Mouse (Mus musculus): ENCODE measurements at regions not wholly inside any gene's neighbourhood (a gene's known extent, or its start where the extent isn't known, plus 50 kb on each side); places are given as distances from the start of the nearest gene placed in this dataset.

DNA sequence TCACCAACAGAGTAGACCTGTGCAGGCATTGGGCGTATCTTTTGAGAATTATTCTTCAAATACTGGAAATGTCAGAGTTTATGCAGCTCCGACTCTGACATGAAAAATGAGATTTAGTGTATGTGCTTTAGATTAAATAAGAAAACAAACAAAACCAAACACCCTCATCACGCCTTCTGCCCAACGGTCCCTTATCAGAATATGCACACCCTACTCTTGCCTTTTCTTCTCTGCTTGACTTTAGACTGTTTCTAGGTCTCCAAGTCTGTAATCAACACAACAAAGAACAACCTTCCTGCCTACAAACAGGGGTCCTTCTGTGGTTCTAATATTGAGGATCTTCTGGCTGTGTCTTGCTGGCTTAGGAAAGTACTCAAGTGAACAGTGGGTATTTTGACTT is 153.8 kb upstream of the Kbtbd8 start:
- Histone ChIP-seq H3K4me3 (replicated peaks; ENCODE audit: extremely low read depth, low read depth, low read length) (no peak overlapping the region), H3K4me1 (ENCODE audit: control insufficient read depth, insufficient read depth, low read length) (no peaks in the 10 kb centered on the region)
- TF ChIP-seq CTCF (IDR thresholded peaks at IDR 0.05; ENCODE audit: insufficient read depth, low read length) (no peak), POLR2A (IDR thresholded peaks at IDR 0.05; ENCODE audit: borderline replicate concordance, extremely low read depth, low read depth, low read length) (no peak)
- WGBS: 49% methylated on average over 4 of the region's 4 CpGs
- DNase-seq: no peak

DNA sequence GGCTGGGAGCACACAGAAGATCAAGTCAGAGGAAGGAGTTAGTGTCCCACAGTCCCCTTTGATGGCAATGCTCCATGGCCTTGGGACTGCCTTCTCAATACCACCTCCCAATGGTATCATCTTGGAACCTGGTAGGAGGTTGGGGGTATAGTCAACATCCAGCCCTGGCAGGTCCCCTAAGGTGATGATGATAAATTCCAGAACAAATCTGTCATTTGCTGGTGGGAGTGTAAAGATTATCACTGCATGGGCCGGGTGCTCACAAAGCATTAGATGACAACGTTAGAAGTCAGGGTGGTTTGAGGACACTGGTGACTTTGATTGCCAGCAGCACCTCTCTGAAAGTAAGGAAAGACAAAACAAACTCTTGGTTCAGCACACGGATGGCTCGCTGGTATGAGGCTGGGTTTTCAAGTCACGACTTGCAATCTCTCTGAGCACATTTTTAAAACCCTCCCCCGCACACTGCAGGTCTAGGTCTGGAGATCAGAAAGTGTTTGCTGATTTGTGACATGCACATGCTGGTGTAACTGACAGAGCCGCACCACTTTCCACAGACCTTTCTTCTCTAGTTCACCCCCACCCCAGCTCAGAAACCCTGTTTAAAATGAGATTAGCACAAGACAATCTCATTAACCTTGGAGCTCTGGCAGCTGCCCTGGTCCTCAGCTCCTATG is 154.5 kb upstream of the Kbtbd8 start:
- TF ChIP-seq CTCF (IDR thresholded peaks at IDR 0.05; ENCODE audit: insufficient read depth, low read length): no peak
- no peak for TF ChIP-seq POLR2A (IDR thresholded peaks at IDR 0.05; ENCODE audit: borderline replicate concordance, extremely low read depth, low read depth, low read length)
- Histone ChIP-seq H3K4me1 (ENCODE audit: control insufficient read depth, insufficient read depth, low read length) (no peaks in the 10 kb centered on the region), H3K4me3 (replicated peaks; ENCODE audit: extremely low read depth, low read depth, low read length) (no peak overlapping the region)
- WGBS: 35% methylated on average over 7 of the region's 7 CpGs
- DNase-seq: no peak

DNA sequence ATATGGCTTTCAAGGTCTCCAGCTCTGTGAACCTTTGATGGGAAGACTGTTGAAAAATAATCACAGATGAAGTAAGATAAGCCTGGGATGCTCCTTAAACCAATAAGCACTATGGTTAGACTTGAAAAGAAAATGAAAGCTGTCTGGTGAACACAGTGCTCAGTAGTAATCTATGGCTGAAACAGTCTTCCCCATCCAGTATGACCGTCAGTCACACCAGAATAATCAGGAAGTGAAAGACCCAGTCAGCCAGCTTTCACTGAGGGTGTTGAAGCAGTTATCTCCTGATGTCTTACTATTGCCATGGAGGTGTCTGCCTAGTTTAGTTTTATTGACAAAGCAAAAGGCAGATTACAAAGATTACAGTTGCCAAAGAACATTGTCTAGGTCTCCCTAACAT is 155.2 kb upstream of the Kbtbd8 start:
- WGBS: 60% methylated on average over 1 of the region's 1 CpGs
- TF ChIP-seq CTCF (IDR thresholded peaks at IDR 0.05; ENCODE audit: insufficient read depth, low read length) (no peak), POLR2A (IDR thresholded peaks at IDR 0.05; ENCODE audit: borderline replicate concordance, extremely low read depth, low read depth, low read length) (no peak)
- no peak for DNase-seq
- Histone ChIP-seq H3K4me1 (ENCODE audit: control insufficient read depth, insufficient read depth, low read length) (no peaks in the 10 kb centered on the region), H3K4me3 (replicated peaks; ENCODE audit: extremely low read depth, low read depth, low read length) (no peak overlapping the region)

DNA sequence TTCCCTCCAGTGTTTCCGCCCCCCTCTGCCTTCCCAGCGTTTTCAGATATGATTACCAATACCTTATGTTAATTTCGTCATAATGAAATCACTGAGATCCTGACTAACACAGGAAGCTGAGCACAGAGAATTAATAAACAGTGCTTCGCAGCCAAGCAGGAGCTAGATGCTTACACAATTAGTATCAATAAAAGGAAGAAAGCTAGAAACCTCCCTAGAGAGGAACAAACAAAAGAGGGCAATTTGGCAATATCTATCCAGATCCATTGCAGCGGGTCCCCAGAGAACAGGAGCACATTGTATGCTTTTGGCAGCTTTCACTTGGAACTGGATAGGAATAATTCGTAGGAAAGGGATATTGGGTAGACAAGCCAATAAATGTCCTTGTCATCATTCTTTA is 159.1 kb upstream of the Kbtbd8 start:
- no peak overlapping the region for H3K4me3 ChIP-seq (replicated peaks; ENCODE audit: extremely low read depth, low read depth, low read length)
- no peak for DNase-seq
- 42% methylated on average over 6 of the region's 6 CpGs for WGBS
- H3K4me1 ChIP-seq (ENCODE audit: control insufficient read depth, insufficient read depth, low read length): no peaks in the 10 kb centered on the region
- TF ChIP-seq CTCF (IDR thresholded peaks at IDR 0.05; ENCODE audit: insufficient read depth, low read length): no peak

DNA sequence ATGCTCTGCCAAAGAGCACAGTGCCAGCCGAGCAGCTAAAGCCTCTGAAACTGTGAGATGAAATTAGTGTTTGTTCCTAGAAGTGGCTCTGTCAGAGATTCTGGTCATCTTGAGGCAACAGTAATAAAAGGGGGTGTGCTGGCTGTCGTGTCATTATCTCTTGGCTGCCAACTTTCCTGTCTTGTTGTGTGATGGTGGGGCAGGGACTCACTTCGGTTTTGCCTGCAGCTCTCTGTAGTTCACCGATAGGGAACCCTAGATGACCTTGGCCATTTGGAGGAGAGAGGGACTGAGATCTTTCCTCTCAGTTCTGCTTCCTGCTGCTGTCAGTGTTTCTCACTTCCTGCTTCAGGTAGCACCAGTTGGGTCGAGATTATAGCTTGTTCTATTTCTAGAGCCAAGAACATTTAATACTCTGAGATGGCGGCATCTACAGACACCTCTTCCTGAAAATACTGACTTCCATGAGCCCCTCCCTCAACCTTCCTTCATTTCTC is 159.8 kb upstream of the Kbtbd8 start:
- Histone ChIP-seq H3K4me1 (ENCODE audit: control insufficient read depth, insufficient read depth, low read length) (no peaks in the 10 kb centered on the region), H3K4me3 (replicated peaks; ENCODE audit: extremely low read depth, low read depth, low read length) (no peak overlapping the region)
- no peak for TF ChIP-seq POLR2A (IDR thresholded peaks at IDR 0.05; ENCODE audit: borderline replicate concordance, extremely low read depth, low read depth, low read length)
- TF ChIP-seq CTCF (IDR thresholded peaks at IDR 0.05; ENCODE audit: insufficient read depth, low read length): no peak
- 62% methylated on average over 6 of the region's 6 CpGs for WGBS
- no peak for DNase-seq

DNA sequence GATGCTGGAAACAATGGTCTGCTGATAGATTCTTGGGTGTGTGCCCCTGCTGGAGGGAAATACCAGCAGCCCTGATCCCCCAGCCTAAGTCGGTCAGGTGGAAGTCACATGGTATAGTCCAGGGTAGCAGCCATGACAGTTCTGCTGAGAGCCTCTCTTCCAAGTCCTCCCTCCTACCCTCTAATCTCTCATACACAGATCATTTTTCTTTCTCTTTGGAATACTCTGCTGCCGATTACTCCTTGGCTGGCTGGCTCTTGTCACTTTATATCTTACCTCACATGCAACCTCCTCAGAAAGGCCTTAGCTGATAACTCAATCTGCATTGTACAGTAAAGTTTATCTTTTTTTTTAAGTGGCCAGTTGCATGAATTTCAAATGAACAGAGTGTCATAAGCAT is 162.5 kb upstream of the Kbtbd8 start:
- WGBS: 76% methylated on average over 2 of the region's 2 CpGs
- DNase-seq: no peak
- no peaks in the 10 kb centered on the region for H3K4me1 ChIP-seq (ENCODE audit: control insufficient read depth, insufficient read depth, low read length)
- H3K4me3 ChIP-seq (replicated peaks; ENCODE audit: extremely low read depth, low read depth, low read length): no peak overlapping the region
- no peak for TF ChIP-seq CTCF (IDR thresholded peaks at IDR 0.05; ENCODE audit: insufficient read depth, low read length)
- TF ChIP-seq POLR2A (IDR thresholded peaks at IDR 0.05; ENCODE audit: borderline replicate concordance, extremely low read depth, low read depth, low read length): no peak

DNA sequence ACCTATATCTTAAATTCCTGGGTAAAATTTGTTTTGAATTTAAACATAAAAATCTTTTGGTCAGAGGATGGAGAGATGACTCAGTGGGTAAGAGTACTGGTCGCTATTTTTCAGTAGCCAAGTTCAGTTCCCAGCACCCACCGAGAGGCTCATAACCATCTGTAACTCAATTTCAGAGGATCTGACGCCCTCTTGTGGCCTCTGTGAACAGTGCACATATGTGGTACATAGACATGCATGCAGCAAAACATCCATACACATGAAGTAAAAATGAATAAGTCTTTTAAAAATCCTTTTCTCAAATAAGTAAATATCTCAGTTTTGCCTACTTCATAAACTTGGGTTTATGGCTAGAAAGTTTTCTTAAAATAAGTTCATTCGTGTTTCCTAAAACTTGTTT is 163.4 kb upstream of the Kbtbd8 start:
- no peak for TF ChIP-seq POLR2A (IDR thresholded peaks at IDR 0.05; ENCODE audit: borderline replicate concordance, extremely low read depth, low read depth, low read length)
- TF ChIP-seq CTCF (IDR thresholded peaks at IDR 0.05; ENCODE audit: insufficient read depth, low read length): no peak
- WGBS: 78% methylated on average over 4 of the region's 4 CpGs
- no peak for DNase-seq

DNA sequence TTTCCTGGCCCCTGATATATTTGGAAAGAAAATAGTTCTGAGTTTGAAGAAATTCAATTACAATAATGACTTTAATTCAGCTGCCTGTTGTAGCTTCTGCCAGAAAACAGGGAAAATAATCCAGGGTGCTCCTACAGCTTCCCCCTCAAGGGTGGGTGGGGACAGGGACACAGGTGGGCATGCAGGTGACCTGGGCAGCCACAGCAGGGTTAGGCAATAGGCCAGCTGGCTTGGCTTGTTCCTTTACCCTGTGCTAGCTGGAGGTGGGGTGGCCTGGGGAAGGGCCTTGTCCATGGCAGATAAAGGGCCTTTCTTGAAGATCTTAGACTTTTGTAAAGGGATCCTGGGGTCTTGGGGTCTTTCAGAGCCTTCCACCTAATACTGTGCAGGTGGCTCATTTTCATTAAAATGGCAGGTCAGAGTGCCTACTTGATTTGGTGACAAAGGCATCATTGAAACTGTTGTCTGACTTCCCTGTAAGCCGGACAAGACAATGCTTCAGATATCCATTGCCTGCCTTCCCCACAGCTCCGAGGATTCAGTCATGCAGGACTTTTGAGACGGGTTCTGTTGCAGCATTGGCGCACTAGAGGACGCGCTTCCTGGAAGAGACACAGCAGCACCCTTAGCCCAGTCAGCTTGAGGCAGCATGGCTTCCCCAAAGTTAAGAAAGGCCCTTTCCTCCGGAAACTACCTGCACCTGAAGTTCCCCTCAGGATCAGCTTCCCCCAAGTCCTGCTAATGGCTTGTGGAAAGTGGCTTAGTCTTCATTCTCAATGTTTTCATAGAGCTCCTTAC is 164.9 kb upstream of the Kbtbd8 start:
- Histone ChIP-seq H3K4me1 (ENCODE audit: control insufficient read depth, insufficient read depth, low read length) (no peaks in the 10 kb centered on the region), H3K4me3 (replicated peaks; ENCODE audit: extremely low read depth, low read depth, low read length) (no peak overlapping the region)
- no peak for TF ChIP-seq POLR2A (IDR thresholded peaks at IDR 0.05; ENCODE audit: borderline replicate concordance, extremely low read depth, low read depth, low read length)
- no peak for TF ChIP-seq CTCF (IDR thresholded peaks at IDR 0.05; ENCODE audit: insufficient read depth, low read length)
- no peak for DNase-seq
- 89% methylated on average over 7 of the region's 7 CpGs for WGBS

More for the DNA sequence above, 163.4 kb upstream of the Kbtbd8 start:
- Histone ChIP-seq H3K4me3 (replicated peaks; ENCODE audit: extremely low read depth, low read depth, low read length) (no peak overlapping the region), H3K4me1 (ENCODE audit: control insufficient read depth, insufficient read depth, low read length) (no peaks in the 10 kb centered on the region)

DNA sequence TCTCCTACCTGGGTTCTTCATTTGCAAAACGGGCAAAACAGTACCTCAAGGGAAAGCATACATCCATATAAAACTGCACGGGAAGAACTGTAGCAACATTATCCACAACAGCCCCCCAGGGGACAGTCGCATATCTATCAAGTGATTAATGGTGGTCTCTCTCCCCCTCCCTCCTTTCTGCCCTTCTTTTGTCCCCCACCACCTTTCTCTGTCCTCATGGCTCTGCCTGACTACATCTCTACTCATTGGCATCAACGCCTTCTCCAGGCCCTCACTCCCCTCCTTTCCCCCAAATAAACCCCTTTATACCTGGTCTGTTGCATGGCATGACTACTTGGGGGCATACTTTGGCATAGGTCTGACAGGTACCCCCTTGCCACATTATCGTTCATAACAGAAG is 166.1 kb upstream of the Kbtbd8 start:
- H3K4me3 ChIP-seq (replicated peaks; ENCODE audit: extremely low read depth, low read depth, low read length): no peak overlapping the region
- H3K4me1 ChIP-seq (ENCODE audit: control insufficient read depth, insufficient read depth, low read length): no peaks in the 10 kb centered on the region
- DNase-seq: no peak
- TF ChIP-seq POLR2A (IDR thresholded peaks at IDR 0.05; ENCODE audit: borderline replicate concordance, extremely low read depth, low read depth, low read length): no peak
- no peak for TF ChIP-seq CTCF (IDR thresholded peaks at IDR 0.05; ENCODE audit: insufficient read depth, low read length)
- WGBS: 79% methylated on average over 5 of the region's 5 CpGs

DNA sequence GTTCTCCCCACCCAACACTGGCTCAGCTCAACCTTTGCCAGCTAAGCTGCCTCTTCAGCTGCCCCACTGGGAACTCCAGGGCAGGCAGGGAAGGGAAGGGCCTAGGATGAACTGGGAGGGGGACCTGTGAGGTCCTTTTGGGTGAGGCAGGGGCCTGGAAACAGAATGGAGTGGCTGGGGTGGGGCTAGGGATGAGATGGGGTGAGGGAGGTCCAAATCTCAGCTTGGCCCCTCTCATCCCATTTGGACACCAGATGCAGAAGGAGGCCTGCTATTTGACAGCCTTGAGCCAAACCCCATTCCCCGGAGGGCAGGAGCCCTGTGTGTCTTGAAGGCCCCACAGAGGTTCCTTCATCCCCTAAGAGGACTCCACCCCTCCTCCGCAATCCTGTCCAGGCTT is 166.7 kb upstream of the Kbtbd8 start:
- H3K4me3 ChIP-seq (replicated peaks; ENCODE audit: extremely low read depth, low read depth, low read length): no peak overlapping the region
- DNase-seq: no peak
- no peaks in the 10 kb centered on the region for H3K4me1 ChIP-seq (ENCODE audit: control insufficient read depth, insufficient read depth, low read length)
- TF ChIP-seq CTCF (IDR thresholded peaks at IDR 0.05; ENCODE audit: insufficient read depth, low read length) (no peak), POLR2A (IDR thresholded peaks at IDR 0.05; ENCODE audit: borderline replicate concordance, extremely low read depth, low read depth, low read length) (no peak)
- 67% methylated on average over 2 of the region's 2 CpGs for WGBS

All from lung, adult 2 months (tissue).